Mouse (Mus musculus): Measurements from ENCODE around the gene Nicn1. TPM values are rescaled to one million over a fixed set of nuclear protein-coding genes. Genes with fewer than 3 reads are reported as not detected.

The Nicn1 gene
- polyA plus RNA-seq (2015; fragmentation: Nextera tagmentation; extraction: Ambion mirVana) = 23.9 and 29.0 TPM in 2 replicates

DNA sequence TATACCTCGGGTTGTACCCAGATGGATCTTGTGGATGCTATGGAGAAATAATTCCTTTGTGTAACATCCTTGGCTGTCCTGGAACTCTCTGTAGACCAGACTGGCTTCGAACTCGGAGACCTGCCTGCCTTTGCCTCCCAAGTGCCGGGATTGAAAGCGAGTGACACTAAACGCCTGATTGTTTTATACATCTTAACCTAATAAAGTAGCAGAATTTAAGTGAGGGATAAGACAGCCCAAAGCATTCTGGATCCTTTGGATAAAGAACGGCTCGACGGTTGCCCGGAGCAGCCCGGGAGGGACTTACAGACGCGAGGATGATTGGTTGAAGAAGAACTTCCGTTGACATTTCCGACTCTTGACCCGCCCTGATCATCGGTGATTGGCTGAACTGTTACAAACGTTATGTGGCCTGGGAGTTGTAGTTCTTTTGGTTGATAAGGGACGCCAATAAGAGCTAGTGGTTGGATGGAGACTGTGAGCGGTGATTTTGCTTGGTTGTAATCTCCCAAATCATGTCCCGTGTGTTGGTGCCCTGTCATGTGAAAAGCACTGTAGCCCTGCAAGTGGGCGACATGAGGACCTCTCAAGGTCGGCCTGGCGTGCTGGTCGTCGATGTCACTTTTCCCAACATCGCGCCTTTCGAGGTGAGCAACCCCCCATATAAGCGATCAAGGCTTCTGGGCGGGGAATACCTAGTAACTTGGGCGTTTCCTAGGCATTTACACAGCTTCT lies at the start of gene Nicn1:
Gene Nicn1, plus strand, starts transcription at position 414 of the 735 bp plus-strand sequence.
- Histone ChIP-seq H3K36me3 (0 out of 2 replicates have a peak, but pooled peaks cover 6% of the 10 kb centered on the region), H3K4me1 (replicated peaks) (peaks cover 8% of the 10 kb centered on the region), H3K4me3 (peak within 1 kb of the TSS; percentile 57), H3K9ac (peak within 1 kb of the TSS; percentile 63), H3K27me3 (no peaks in the 10 kb centered on the region), H3K27ac (peak within 1 kb of the TSS; percentile 72), H3K4me2 (peak within 1 kb of the TSS; percentile 64), H3K9me3 (replicated peaks) (no peaks in the 10 kb centered on the region)
- peak; percentile 98 for ATAC-seq (replicated peaks; ENCODE audit: insufficient number of reproducible peaks, insufficient read depth, low FRiP score, low read depth)
- WGBS = under 1% methylated on average over 32 of the region's 32 CpGs

GRCm38 (mm10) chr9:108244540-108244939 lies 45.7 kb upstream of the Nicn1 start:
- no peak overlapping the region for H3K9ac ChIP-seq
- peaks cover 12% of the 10 kb centered on the region for H3K4me1 ChIP-seq (replicated peaks)
- H3K4me3 ChIP-seq = no peak overlapping the region
- H3K9me3 ChIP-seq (replicated peaks) = no peaks in the 10 kb centered on the region
- WGBS = 84% methylated on average over 3 of the region's 3 CpGs
- H3K4me2 ChIP-seq = no peak overlapping the region
- H3K27ac ChIP-seq = no peak overlapping the region
- peaks cover 16% of the 10 kb centered on the region for H3K36me3 ChIP-seq
- H3K27me3 ChIP-seq = no peaks in the 10 kb centered on the region
- no peak for ATAC-seq (replicated peaks; ENCODE audit: insufficient number of reproducible peaks, insufficient read depth, low FRiP score, low read depth)

DNA sequence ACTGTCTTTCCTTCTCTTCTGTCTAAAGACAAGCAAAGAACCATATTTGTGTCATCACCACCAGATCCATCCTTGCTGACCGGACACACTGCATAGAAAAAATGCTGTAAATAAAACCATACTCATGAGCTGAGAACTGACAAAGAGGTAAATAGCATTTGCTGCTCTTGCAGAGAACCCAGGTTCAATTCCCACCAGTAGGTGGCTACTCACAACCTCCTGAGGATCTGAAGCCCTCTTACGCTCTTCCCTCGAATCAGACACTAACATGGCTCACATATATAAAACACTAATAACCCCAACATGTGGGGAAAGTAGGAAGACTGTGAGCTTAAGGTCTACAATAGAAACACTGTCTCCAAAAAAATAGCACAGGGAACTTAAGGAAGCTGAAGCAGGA lies 45.2 kb upstream of the Nicn1 start:
- no peaks in the 10 kb centered on the region for H3K27me3 ChIP-seq
- peaks cover 10% of the 10 kb centered on the region for H3K4me1 ChIP-seq (replicated peaks)
- no peak for ATAC-seq (replicated peaks; ENCODE audit: insufficient number of reproducible peaks, insufficient read depth, low FRiP score, low read depth)
- no peak overlapping the region for H3K27ac ChIP-seq
- H3K9me3 ChIP-seq (replicated peaks) = no peaks in the 10 kb centered on the region
- peaks cover 16% of the 10 kb centered on the region for H3K36me3 ChIP-seq
- H3K4me3 ChIP-seq = no peak overlapping the region
- WGBS = 64% methylated on average over 3 of the region's 3 CpGs
- no peak overlapping the region for H3K9ac ChIP-seq
- no peak overlapping the region for H3K4me2 ChIP-seq

GRCm38 (mm10) chr9:108248957-108249356 lies 41.3 kb upstream of the Nicn1 start:
- Histone ChIP-seq H3K4me2 (no peak overlapping the region), H3K4me1 (replicated peaks) (peaks cover 16% of the 10 kb centered on the region), H3K4me3 (no peak overlapping the region), H3K9ac (no peak overlapping the region), H3K27me3 (no peaks in the 10 kb centered on the region), H3K36me3 (peaks cover 28% of the 10 kb centered on the region), H3K9me3 (replicated peaks) (no peaks in the 10 kb centered on the region), H3K27ac (no peak overlapping the region; the same call in 1 of the 2 replicates)
- no peak for ATAC-seq (replicated peaks; ENCODE audit: insufficient number of reproducible peaks, insufficient read depth, low FRiP score, low read depth)
- WGBS = 62% methylated on average over 5 of the region's 5 CpGs

DNA sequence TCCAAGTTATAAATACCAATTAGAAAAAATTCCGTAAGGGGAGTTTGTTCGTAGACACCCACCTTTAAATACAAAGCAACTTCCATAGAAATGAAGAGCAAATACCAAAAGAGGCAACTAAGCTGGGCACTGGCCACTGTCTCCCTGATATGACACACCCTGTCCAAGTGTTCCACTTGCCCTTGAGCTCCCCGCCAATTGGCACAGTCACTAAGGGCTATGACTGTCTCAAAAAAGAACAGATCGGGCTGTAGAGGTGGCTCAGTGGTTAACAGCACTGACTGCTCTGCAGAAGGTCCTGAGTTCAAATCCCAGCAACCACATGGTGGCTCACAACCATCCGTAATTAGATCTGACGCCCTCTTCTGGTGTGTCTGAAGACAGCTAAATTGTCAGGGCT lies 38.4 kb upstream of the Nicn1 start:
- H3K4me3 ChIP-seq = no peak overlapping the region

DNA sequence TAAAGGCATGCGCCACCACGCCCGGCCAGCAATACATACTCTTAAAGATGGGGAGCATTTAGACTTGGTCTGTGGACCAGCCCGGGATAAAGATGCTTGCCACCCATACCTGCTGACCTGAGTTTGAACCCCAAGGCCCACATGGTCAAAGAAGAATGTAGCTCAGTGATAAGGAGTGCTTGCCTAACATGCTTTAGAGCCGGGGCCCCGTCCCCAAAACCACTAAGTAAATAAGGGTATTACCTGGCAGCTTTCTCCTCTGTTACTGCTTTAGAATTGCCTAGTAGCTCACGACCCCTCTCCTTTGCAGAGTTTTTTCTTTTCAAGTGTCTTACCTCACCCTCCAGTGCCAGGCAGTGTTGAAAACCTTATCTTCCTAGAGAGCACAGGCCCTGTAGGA lies 37.5 kb upstream of the Nicn1 start:
- Histone ChIP-seq H3K4me2 (no peak overlapping the region), H3K27ac (no peak overlapping the region), H3K9ac (no peak overlapping the region), H3K27me3 (no peaks in the 10 kb centered on the region), H3K36me3 (peaks cover 26% of the 10 kb centered on the region), H3K9me3 (replicated peaks) (no peaks in the 10 kb centered on the region), H3K4me3 (no peak overlapping the region), H3K4me1 (replicated peaks) (peaks cover 28% of the 10 kb centered on the region)
- ATAC-seq (replicated peaks; ENCODE audit: insufficient number of reproducible peaks, insufficient read depth, low FRiP score, low read depth) = no peak
- 66% methylated on average over 7 of the region's 7 CpGs for WGBS

More for the DNA sequence above, 38.4 kb upstream of the Nicn1 start:
- Histone ChIP-seq H3K27ac (no peak overlapping the region), H3K36me3 (peaks cover 28% of the 10 kb centered on the region), H3K4me1 (replicated peaks) (peaks cover 22% of the 10 kb centered on the region), H3K27me3 (no peaks in the 10 kb centered on the region), H3K9ac (no peak overlapping the region), H3K9me3 (replicated peaks) (no peaks in the 10 kb centered on the region), H3K4me2 (no peak overlapping the region)
- no peak for ATAC-seq (replicated peaks; ENCODE audit: insufficient number of reproducible peaks, insufficient read depth, low FRiP score, low read depth)
- WGBS = 82% methylated on average over 6 of the region's 6 CpGs

GRCm38 (mm10) chr9:108260526-108260925 lies 29.7 kb upstream of the Nicn1 start:
- ATAC-seq (replicated peaks; ENCODE audit: insufficient number of reproducible peaks, insufficient read depth, low FRiP score, low read depth) = no peak
- peaks cover 66% of the 10 kb centered on the region for H3K4me1 ChIP-seq (replicated peaks)
- H3K9me3 ChIP-seq (replicated peaks) = no peaks in the 10 kb centered on the region
- H3K27me3 ChIP-seq = no peaks in the 10 kb centered on the region
- H3K36me3 ChIP-seq = 0 out of 2 replicates have a peak, but pooled peaks cover 4% of the 10 kb centered on the region
- H3K4me2 ChIP-seq = peak overlapping the region; percentile 80
- H3K4me3 ChIP-seq = no peak overlapping the region
- H3K27ac ChIP-seq = 0 out of 2 replicates have a peak overlapping the region, but pooled peaks have one; percentile 18
- H3K9ac ChIP-seq = no peak overlapping the region
- WGBS = 46% methylated on average over 4 of the region's 4 CpGs

GRCm38 (mm10) chr9:108261865-108262264 lies 28.4 kb upstream of the Nicn1 start:
- Histone ChIP-seq H3K4me3 (peak overlapping the region; percentile 92), H3K9ac (peak overlapping the region; percentile 96), H3K4me1 (replicated peaks) (peaks cover 70% of the 10 kb centered on the region), H3K27ac (peak overlapping the region; percentile 99), H3K9me3 (replicated peaks) (no peaks in the 10 kb centered on the region), H3K27me3 (no peaks in the 10 kb centered on the region), H3K36me3 (no peaks in the 10 kb centered on the region), H3K4me2 (peak overlapping the region; percentile 80)
- 33% methylated on average over 7 of the region's 7 CpGs for WGBS
- ATAC-seq (replicated peaks; ENCODE audit: insufficient number of reproducible peaks, insufficient read depth, low FRiP score, low read depth) = no peak

DNA sequence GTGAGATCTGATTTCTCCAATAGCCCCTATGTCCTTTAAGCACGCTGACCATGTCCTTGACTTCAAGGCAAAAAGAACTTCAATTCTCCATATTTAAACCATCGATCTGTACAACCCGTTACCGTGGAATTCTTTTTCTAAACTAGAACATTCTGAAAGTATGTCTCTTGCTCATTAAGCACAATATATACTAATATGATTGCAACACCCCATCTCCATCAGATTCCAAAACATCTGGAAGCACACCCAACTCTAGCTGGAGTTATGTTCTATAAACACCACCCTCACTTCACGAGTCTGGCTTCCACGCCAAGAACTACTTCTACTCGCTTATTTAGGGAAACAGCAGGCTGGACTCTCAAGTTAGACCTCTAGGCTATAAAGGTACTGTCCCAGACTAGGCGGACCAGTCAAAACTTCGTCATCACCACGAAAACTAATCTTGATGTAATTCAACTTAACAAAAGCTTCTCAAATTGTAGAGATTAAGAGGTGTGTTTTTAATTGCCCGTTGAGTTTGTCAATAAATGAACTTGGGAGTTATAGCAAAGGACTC lies 27.7 kb upstream of the Nicn1 start:
- no peak for ATAC-seq (replicated peaks; ENCODE audit: insufficient number of reproducible peaks, insufficient read depth, low FRiP score, low read depth)
- peaks cover 68% of the 10 kb centered on the region for H3K4me1 ChIP-seq (replicated peaks)
- 28% methylated on average over 11 of the region's 11 CpGs for WGBS

DNA sequence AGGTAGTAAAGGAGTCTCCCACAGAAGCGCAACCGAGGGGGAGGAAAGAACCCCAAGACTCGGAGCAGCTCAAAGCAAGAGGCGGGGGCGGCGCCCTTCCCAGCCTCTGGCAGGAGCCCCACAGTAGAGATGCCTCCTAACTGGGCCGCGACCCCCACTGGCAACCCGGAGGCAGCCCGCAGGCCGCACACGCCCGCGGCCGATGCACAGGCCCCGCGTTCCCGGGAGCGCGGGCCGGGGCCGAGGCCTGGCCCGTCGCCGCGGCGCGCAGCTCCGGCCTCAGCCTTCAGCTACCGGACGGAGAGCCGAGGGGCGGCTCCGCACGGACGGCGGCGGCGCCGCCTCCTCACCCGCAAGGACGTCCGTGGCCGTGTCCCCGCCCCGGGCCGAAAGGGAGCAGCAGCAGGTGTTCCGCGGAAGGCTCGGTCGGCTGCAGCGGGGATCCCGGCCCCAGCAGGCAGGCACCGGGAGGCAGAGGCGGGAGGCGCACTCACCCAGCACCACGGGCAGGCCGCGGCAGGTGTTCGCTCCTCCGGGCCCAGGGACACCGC lies 27.0 kb upstream of the Nicn1 start:
- Histone ChIP-seq H3K27me3 (no peaks in the 10 kb centered on the region), H3K27ac (peak overlapping the region; percentile 99), H3K4me3 (peak overlapping the region; percentile 92), H3K4me1 (replicated peaks) (peaks cover 71% of the 10 kb centered on the region), H3K9ac (peak overlapping the region; percentile 96), H3K4me2 (peak overlapping the region; percentile 80), H3K9me3 (replicated peaks) (no peaks in the 10 kb centered on the region), H3K36me3 (no peaks in the 10 kb centered on the region)
- 0% methylated on average over 57 of the region's 62 CpGs for WGBS
- ATAC-seq (replicated peaks; ENCODE audit: insufficient number of reproducible peaks, insufficient read depth, low FRiP score, low read depth) = peak; percentile 30

More for the DNA sequence above, 27.7 kb upstream of the Nicn1 start:
- peak overlapping the region; percentile 80 for H3K4me2 ChIP-seq
- no peaks in the 10 kb centered on the region for H3K9me3 ChIP-seq (replicated peaks)
- H3K4me3 ChIP-seq = peak overlapping the region; percentile 92
- peak overlapping the region; percentile 99 for H3K27ac ChIP-seq
- no peaks in the 10 kb centered on the region for H3K27me3 ChIP-seq
- H3K36me3 ChIP-seq = no peaks in the 10 kb centered on the region
- peak overlapping the region; percentile 96 for H3K9ac ChIP-seq

- peak within 1 kb of the TSS; percentile 80 for H3K4me2 ChIP-seq
- under 1% methylated on average over 70 of the region's 71 CpGs for WGBS
- H3K4me1 ChIP-seq (replicated peaks) = peaks cover 73% of the 10 kb centered on the region
- peak within 1 kb of the TSS; percentile 96 for H3K9ac ChIP-seq
- no peaks in the 10 kb centered on the region for H3K27me3 ChIP-seq
- no peaks in the 10 kb centered on the region for H3K9me3 ChIP-seq (replicated peaks)
- H3K27ac ChIP-seq = peak within 1 kb of the TSS; percentile 99
- peak; percentile 94 for ATAC-seq (replicated peaks; ENCODE audit: insufficient number of reproducible peaks, insufficient read depth, low FRiP score, low read depth)
- H3K36me3 ChIP-seq = no peaks in the 10 kb centered on the region
- peak within 1 kb of the TSS; percentile 92 for H3K4me3 ChIP-seq
Observed at GRCm38 (mm10) chr9:108263690-108264190, 26.5 kb upstream of the Nicn1 start, which contains the start of gene Dag1. Gene Dag1, minus strand, starts transcription at chr9:108263958.

Measured in heart, embryonic 15.5 days (tissue).